Mouse (Mus musculus) limb, embryonic 14.5 days (tissue): ENCODE data around the gene Sema4c. TPM values are rescaled to one million over a fixed set of nuclear protein-coding genes. Genes with fewer than 3 reads are reported as not detected.

Experiments
- ATAC-seq: fragments of 200-750 bp; cut with Nextera tagmentation; 2 replicates; pipeline ENCODE4 v1.8.0; 2017; ENCODE audit warnings: low read depth, moderate number of reproducible peaks, moderate TSS enrichment; ENCODE audit not compliant: low FRiP score
- DNase-seq: peaks from one replicate; pipeline ENCODE4 v3.0.0-alpha.2; 2015; ENCODE audit warnings: low spot score
- H3K27ac ChIP-seq: fragments of 300-500 bp; sonication (generic); replicated peaks from 2 replicates; pipeline ENCODE4 v1.5.1; 2014; ENCODE audit warnings: low read depth, mild to moderate bottlenecking, low read length, moderate library complexity, mixed read lengths
- H3K27me3 ChIP-seq: fragments of 300-500 bp; sonication (generic); 2 replicates; pipeline ENCODE4 v1.6.1; 2014; ENCODE audit warnings: low read length, mixed read lengths; ENCODE audit not compliant: control insufficient read depth, insufficient read depth
- H3K36me3 ChIP-seq: fragments of 300-500 bp; sonication (generic); 2 replicates; pipeline ENCODE4 v1.6.1; 2014; ENCODE audit warnings: mild to moderate bottlenecking, low read length, moderate library complexity, mixed read lengths; ENCODE audit not compliant: control insufficient read depth, insufficient read depth
- H3K4me1 ChIP-seq: fragments of 300-500 bp; sonication (generic); 2 replicates; pipeline ENCODE4 v1.6.1; 2014; ENCODE audit warnings: antibody characterized with exemption, low read length, mixed read lengths; ENCODE audit not compliant: control insufficient read depth, insufficient read depth
- H3K4me2 ChIP-seq: fragments of 300-500 bp; sonication (generic); replicated peaks from 2 replicates; pipeline ENCODE4 v1.6.1; 2014; ENCODE audit warnings: low read depth, mild to moderate bottlenecking, low read length, moderate library complexity; ENCODE audit not compliant: severe bottlenecking
- H3K4me3 ChIP-seq: fragments of 300-500 bp; sonication (generic); replicated peaks from 2 replicates; pipeline ENCODE4 v1.5.1; 2014; ENCODE audit warnings: low read length
- H3K9ac ChIP-seq: fragments of 300-500 bp; sonication (generic); 2 replicates; pipeline ENCODE4 v1.6.1; 2014; ENCODE audit warnings: mild to moderate bottlenecking, low read depth, low read length, moderate library complexity; ENCODE audit not compliant: severe bottlenecking
- H3K9me3 ChIP-seq: fragments of 300-500 bp; sonication (generic); 2 replicates; pipeline ENCODE4 v1.6.1; 2016; ENCODE audit warnings: low read length; ENCODE audit not compliant: control insufficient read depth
- POLR2A ChIP-seq: fragments of 200-500 bp; IDR thresholded peaks from 2 replicates; pipeline ENCODE4 v1.8.0; 2012; ENCODE audit warnings: inconsistent platforms, mild to moderate bottlenecking, moderate library complexity, borderline replicate concordance; ENCODE audit not compliant: insufficient read depth, insufficient read length; ENCODE audit errors: extremely low read depth
- WGBS: fragments of 180-500 bp; shearing (Covaris S2); extraction: QIAGEN DNeasy Blood & Tissue Kit; methylation state at CpG from one replicate; pipeline ENCODE4 v1.1.7; 2014; 5-methylcytosine and 5-hydroxymethylcytosine counted together
- polyA plus RNA-seq, 2 experiments: library from polyadenylated mRNA; depleted of rRNA in 1 of 2; stranded (reverse) in 1 of 2; unstranded in 1 of 2; fragments of >200 nt; fragmentation: Nextera tagmentation in 1 of 2; extraction: Ambion mirVana in 1 of 2; gene quantifications; 2 replicates each; pipeline versions ENCODE4 v1.2.1 to v1.2.3; 2012 to 2014

The Sema4c gene
- polyA plus RNA-seq, 2 experiments: 2.0 to 45.9 TPM

GRCm38 (mm10) chr1:36567818-36568603 is 9.9 kb upstream of the Sema4c start:
- Histone ChIP-seq H3K36me3 (no peaks in the 10 kb centered on the region), H3K27me3 (no peaks in the 10 kb centered on the region), H3K4me3 (no peak overlapping the region), H3K4me1 (peaks cover 18% of the 10 kb centered on the region), H3K9ac (0 out of 2 replicates have a peak overlapping the region, but pooled peaks have one; percentile 9), H3K9me3 (no peaks in the 10 kb centered on the region), H3K27ac (no peak overlapping the region), H3K4me2 (no peak overlapping the region)
- no peak for DNase-seq
- TF ChIP-seq POLR2A: no peak
- no peak for ATAC-seq
- 44% methylated on average over 21 of the region's 21 CpGs for WGBS

GRCm38 (mm10) chr1:36566425-36566824 is 8.3 kb upstream of the Sema4c start:
- Histone ChIP-seq H3K27ac (no peak overlapping the region), H3K4me2 (no peak overlapping the region), H3K9me3 (no peaks in the 10 kb centered on the region), H3K27me3 (no peaks in the 10 kb centered on the region), H3K36me3 (no peaks in the 10 kb centered on the region), H3K9ac (no peak overlapping the region), H3K4me3 (no peak overlapping the region), H3K4me1 (peaks cover 18% of the 10 kb centered on the region)
- no peak for ATAC-seq
- WGBS: 11% methylated on average over 2 of the region's 2 CpGs
- TF ChIP-seq POLR2A: no peak
- no peak for DNase-seq

GRCm38 (mm10) chr1:36564101-36564500 is 6.0 kb upstream of the Sema4c start:
- no peaks in the 10 kb centered on the region for H3K9me3 ChIP-seq

GRCm38 (mm10) chr1:36563632-36564031 is 5.5 kb upstream of the Sema4c start:
- no peak for TF ChIP-seq POLR2A
- 38% methylated on average over 4 of the region's 4 CpGs for WGBS
- Histone ChIP-seq H3K9ac (no peak overlapping the region), H3K36me3 (no peaks in the 10 kb centered on the region), H3K4me2 (no peak overlapping the region), H3K9me3 (no peaks in the 10 kb centered on the region), H3K27me3 (no peaks in the 10 kb centered on the region), H3K27ac (no peak overlapping the region), H3K4me1 (peaks cover 30% of the 10 kb centered on the region), H3K4me3 (no peak overlapping the region)
- no peak for ATAC-seq
- DNase-seq: no peak

More at GRCm38 (mm10) chr1:36564101-36564500, 6.0 kb upstream of the Sema4c start:
- WGBS: 76% methylated on average over 6 of the region's 6 CpGs
- no peak for TF ChIP-seq POLR2A
- Histone ChIP-seq H3K27ac (no peak overlapping the region), H3K4me1 (peaks cover 25% of the 10 kb centered on the region), H3K4me2 (no peak overlapping the region), H3K36me3 (no peaks in the 10 kb centered on the region), H3K9ac (no peak overlapping the region), H3K4me3 (no peak overlapping the region), H3K27me3 (no peaks in the 10 kb centered on the region)
- DNase-seq (no peak), ATAC-seq (no peak)

- no peak for TF ChIP-seq POLR2A
- ATAC-seq: no peak
- no peak for DNase-seq
These were observed 5.0 kb upstream of the Sema4c start for GRCm38 (mm10) chr1:36563197-36563596.

GRCm38 (mm10) chr1:36562388-36562787 is 4.2 kb upstream of the Sema4c start:
- no peaks in the 10 kb centered on the region for H3K9me3 ChIP-seq
- H3K4me2 ChIP-seq: no peak overlapping the region
- TF ChIP-seq POLR2A: no peak
- DNase-seq (no peak), ATAC-seq (no peak)
- H3K36me3 ChIP-seq: no peaks in the 10 kb centered on the region
- no peak overlapping the region for H3K27ac ChIP-seq
- no peaks in the 10 kb centered on the region for H3K27me3 ChIP-seq
- H3K9ac ChIP-seq: no peak overlapping the region
- WGBS: 63% methylated on average over 4 of the region's 4 CpGs
- peaks cover 26% of the 10 kb centered on the region for H3K4me1 ChIP-seq
- H3K4me3 ChIP-seq: no peak overlapping the region

More at GRCm38 (mm10) chr1:36563197-36563596, 5.0 kb upstream of the Sema4c start:
- no peak overlapping the region for H3K9ac ChIP-seq
- H3K27me3 ChIP-seq: no peaks in the 10 kb centered on the region
- 61% methylated on average over 2 of the region's 2 CpGs for WGBS
- H3K4me1 ChIP-seq: peaks cover 31% of the 10 kb centered on the region
- H3K4me2 ChIP-seq: no peak overlapping the region
- no peaks in the 10 kb centered on the region for H3K9me3 ChIP-seq
- H3K27ac ChIP-seq: no peak overlapping the region
- no peaks in the 10 kb centered on the region for H3K36me3 ChIP-seq
- no peak overlapping the region for H3K4me3 ChIP-seq
